Mouse (Mus musculus): ENCODE measurements at regions not wholly inside any gene's neighbourhood (a gene's known extent, or its start where the extent isn't known, plus 50 kb on each side); places are given as distances from the start of the nearest gene placed in this dataset.

- no peak for DNase-seq (ENCODE audit: low spot score)
These were observed 318.1 kb downstream of the Grb14 start for GRCm38 (mm10) chr2:64706646-64707177.

GRCm38 (mm10) chr2:64695974-64696373 is 328.8 kb downstream of the Grb14 start:
- no peak for DNase-seq (ENCODE audit: low spot score)

GRCm38 (mm10) chr2:64691444-64691843 is 333.3 kb downstream of the Grb14 start:
- no peak for DNase-seq (ENCODE audit: low spot score)

- no peak for DNase-seq (ENCODE audit: low spot score)
These were observed 333.8 kb downstream of the Grb14 start for GRCm38 (mm10) chr2:64690996-64691395.

- DNase-seq (ENCODE audit: low spot score) = no peak
These were observed 338.0 kb downstream of the Grb14 start for GRCm38 (mm10) chr2:64686781-64687180.

GRCm38 (mm10) chr2:64649614-64650013 is 375.2 kb downstream of the Grb14 start:
- DNase-seq (ENCODE audit: low spot score) = no peak

DNA sequence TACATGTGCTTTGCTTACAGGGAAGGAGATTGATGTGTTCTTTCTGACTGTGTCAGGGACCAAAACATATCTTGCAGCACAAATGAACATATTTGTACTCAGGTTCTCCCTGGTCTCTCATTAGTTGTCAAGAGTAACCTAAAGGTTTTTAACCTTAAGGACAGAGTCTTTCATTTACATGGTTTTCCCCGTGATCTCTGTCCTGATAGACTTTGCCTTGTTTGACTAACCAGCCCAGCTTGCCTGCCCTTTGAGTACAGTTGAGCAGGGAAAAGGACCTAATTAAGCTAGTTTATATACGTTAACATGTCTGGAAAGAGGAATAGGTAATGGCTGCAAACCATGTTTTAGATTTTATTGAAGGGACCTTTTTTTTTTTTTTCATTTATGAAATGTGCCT is 407.9 kb downstream of the Grb14 start:
- DNase-seq (ENCODE audit: low spot score) = no peak

DNA sequence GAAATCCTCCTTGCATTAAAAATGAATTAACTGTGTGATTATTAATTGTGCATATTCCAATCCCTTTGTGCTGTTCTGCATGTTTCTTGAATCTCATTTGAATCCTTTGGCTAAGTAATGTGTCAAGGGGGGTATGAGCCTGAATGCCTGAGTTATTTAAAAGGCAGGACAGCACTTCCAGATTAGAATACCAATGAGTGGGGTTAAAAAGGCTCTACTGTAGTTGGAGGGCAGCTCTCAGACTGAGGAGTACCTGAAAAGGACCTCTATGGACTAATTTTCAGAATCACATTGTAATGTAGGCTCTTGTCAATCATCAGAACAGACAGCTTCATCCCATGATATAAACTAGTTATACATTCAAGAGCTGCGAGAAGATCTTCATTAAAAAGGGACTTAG is 417.9 kb downstream of the Grb14 start:
- no peak for DNase-seq (ENCODE audit: low spot score)

GRCm38 (mm10) chr2:64582258-64582657 is 442.5 kb downstream of the Grb14 start:
- DNase-seq (ENCODE audit: low spot score) = no peak

GRCm38 (mm10) chr2:64536032-64536431 is 438.2 kb upstream of the Fign start:
- no peak for DNase-seq (ENCODE audit: low spot score)

- peak; percentile 2 for DNase-seq (ENCODE audit: low spot score)
These were observed 437.6 kb upstream of the Fign start for GRCm38 (mm10) chr2:64535351-64535851.

DNA sequence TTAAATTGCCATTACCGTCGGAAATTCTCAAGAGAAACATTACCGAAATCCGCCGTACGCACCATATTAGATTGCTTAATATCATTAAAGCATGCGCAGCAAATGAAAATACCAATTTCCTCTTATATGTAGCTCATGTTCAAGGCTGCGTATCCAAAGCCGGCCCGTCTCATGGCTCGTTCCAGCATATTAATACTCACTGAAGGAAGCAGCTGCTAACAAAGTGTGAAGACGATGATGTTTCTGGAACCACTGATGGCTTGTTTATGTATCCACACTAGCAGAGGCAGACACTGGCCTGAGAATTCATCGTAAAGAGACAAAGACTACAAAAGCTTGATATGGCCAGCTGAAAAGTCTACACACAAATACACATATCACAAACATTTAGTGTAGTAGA is 437.0 kb upstream of the Fign start:
- DNase-seq (ENCODE audit: low spot score) = no peak

DNA sequence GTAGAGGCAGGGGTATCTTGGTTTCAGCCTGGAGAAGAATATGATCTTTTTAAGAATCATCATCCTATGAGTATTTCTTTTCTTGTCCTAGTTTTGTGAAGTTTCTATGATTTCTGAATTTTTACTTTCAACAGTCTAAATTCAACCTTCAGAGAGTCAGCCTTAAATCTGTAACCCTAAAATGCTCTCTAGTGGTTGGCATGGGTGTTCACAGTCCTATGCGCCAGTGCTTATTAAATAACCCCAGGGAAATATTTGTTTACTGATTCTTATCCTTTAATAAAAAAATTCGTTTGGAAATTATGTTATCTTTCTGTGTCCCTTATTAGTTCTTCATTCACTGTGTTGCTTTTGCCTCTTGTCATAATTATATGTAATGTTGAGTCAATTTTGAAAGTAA is 436.5 kb upstream of the Fign start:
- DNase-seq (ENCODE audit: low spot score) = no peak

DNA sequence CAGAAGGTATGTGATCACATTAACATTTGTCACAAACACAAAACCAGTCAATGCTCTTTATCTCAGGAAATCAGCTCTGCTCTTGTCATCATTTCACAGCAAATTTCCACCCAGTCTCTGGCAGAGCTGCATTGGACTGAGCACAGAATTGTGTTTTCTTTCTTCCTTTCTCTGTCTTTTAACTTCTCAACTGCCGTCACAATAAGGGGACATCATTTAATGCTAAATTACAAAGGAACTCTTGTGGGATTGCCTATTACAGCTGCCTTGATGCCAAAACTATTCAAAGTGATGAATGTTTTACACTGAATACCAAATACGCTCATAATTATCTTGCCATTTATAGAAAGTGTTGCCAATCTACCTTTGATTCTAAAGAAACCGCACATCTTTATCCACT is 424.9 kb upstream of the Fign start:
- no peak for DNase-seq (ENCODE audit: low spot score)

GRCm38 (mm10) chr2:64522233-64522632 is 424.4 kb upstream of the Fign start:
- peak; percentile 4 for DNase-seq (ENCODE audit: low spot score)

DNA sequence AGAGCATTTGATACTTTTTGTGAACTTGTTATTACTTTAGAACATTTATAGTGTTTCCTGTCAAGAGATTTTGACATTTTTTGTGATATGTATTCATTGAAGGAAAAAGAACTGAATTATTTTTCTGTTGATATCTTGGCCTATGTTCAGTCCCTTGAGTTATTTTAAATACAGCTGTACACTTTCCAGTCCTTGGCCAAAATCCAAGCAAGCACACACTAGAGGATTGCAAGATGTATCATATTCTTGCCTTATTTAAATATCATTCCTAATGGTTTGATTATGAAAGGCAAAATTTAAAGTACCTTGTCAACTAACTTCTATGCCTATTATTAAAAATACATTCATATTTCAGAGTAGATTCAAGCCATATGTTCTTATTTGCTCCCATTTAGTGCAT is 397.9 kb upstream of the Fign start:
- DNase-seq (ENCODE audit: low spot score) = no peak

GRCm38 (mm10) chr2:64466412-64466970 is 368.7 kb upstream of the Fign start:
- DNase-seq (ENCODE audit: low spot score) = no peak

DNA sequence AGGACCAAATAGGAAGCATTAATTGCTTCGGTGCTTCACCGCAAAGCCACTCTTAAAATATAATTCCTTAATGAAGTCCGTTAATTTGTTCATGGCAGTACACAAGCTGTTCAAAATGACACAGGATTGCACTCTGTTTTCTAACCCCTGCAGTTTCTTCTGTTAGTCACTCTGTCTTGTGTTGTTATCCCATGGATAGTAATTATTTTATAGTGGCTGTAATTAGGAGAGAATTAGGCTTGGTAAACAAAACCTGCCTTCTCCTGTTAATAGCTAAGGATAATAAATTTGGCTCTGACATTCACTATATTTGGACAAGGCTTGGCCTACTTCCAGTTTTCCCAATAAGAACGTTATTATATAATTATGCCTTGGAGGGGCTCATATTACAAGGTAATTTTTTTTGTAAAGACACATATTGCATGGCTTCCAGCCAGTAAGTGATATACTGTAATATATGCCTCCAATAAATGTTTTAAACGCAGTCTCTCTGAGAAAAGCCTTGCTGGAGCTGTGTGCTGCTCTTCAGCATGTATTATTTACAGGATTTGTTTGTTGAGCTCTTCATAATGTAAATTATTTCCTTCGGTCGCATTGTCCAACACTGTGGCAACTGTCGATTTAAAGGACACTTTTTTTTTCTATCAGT is 364.8 kb upstream of the Fign start:
- DNase-seq (ENCODE audit: low spot score) = no peak

GRCm38 (mm10) chr2:64462041-64462440 is 364.2 kb upstream of the Fign start:
- DNase-seq (ENCODE audit: low spot score) = no peak

DNA sequence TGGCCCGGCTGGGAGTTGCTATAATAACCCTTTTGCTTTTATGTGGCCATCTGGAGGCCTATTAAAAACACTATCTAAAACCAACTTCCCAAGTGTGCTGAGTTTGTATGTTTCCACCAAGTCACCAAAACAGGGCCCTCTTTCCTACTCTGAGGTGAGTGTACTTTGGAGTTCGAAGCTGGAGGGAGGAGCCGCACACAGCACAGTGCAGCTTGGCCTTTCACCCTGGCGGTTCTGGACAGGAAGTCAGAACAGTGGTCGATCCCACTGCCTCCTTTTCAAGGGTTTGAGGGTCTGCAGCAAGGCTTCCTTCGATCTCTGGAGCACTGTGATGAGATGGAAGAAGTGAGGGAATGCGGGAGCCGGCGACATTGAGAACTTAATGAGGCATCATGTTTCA is 363.8 kb upstream of the Fign start:
- no peak for DNase-seq (ENCODE audit: low spot score)

GRCm38 (mm10) chr2:64458171-64458570 is 360.3 kb upstream of the Fign start:
- peak; percentile 85 for DNase-seq (ENCODE audit: low spot score)

DNA sequence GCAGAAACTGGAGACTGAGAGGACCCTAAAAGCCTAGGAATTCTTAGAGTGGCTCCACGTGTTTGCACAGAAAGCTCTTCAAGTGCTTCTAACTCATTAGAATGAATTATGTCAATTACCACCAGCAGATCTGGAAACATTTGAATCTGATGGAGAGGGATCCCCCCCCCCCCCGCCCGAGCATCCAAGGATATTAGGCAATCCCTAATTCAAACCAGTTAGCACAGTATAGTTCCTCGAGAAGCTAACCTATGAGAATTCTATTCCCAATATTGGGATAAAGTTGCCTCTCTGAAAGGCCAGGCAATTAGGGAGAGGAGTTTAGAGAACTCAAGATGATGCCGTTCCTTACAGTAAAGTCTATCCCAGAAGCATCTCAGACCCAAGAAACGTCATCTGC is 354.9 kb upstream of the Fign start:
- no peak for DNase-seq (ENCODE audit: low spot score)

DNA sequence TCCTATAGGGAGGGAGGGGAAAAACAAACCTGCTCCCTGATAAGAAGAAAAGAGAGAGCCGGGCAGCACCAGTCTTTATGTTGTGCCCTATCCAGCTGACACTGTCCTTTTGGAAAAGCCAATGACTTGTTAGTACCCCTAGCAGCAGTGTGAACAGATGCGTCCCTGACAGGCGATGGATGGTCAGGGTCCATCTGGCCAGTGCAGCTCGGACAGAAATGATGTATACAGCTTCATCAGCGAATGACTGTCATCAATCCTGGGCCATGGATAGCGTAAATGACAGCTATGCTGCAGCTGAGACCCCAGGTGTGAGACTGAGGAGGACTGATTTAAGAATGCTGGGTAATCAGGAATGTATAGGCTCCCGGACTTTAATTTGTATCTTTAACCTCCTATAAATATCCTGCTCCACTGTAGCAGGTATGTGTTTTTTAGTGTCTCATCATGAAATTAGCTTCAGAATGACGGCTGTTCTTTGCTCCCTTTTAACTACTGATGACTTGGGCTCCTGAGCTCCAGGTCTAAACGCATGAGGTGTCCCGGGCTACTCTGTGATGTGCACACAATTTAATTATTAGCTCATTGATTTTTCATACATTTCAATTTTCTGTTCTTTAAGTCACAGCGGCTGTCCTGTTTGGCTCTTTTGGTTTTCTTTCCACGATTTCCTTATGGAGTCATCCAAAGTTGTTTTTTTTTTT is 353.9 kb upstream of the Fign start:
- peak; percentile 39 for DNase-seq (ENCODE audit: low spot score)

Measured in embryo, embryonic 10.5 days (tissue).